Mouse (Mus musculus) embryonic facial prominence, embryonic 11.5 days (tissue): Measurements from ENCODE around the gene Plk5. TPM values are rescaled to one million over a fixed set of nuclear protein-coding genes. Genes with fewer than 3 reads are reported as not detected.
A peak's percentile ranks its signal among the peaks of the same experiment; 100 is the strongest.

Experiments used
- ATAC-seq: fragments of 200-750 bp; cut with Nextera tagmentation; replicated peaks from 2 replicates; pipeline ENCODE4 v1.8.0; 2017; ENCODE audit warnings: low read depth; ENCODE audit not compliant: insufficient number of reproducible peaks, low FRiP score, low TSS enrichment
- DNase-seq: peaks from one replicate; pipeline ENCODE4 v3.0.0-alpha.2; 2015; ENCODE audit warnings: low spot score
- H3K27ac ChIP-seq: fragments of 300-500 bp; sonication (generic); replicated peaks from 2 replicates; pipeline ENCODE4 v1.5.1; 2014; ENCODE audit warnings: mild to moderate bottlenecking, low read depth, low read length, control low read depth
- H3K27me3 ChIP-seq: fragments of 300-500 bp; sonication (generic); 2 replicates; pipeline ENCODE4 v1.6.1; 2014; ENCODE audit warnings: mild to moderate bottlenecking, low read length, moderate library complexity, mixed read lengths; ENCODE audit not compliant: control insufficient read depth, insufficient read depth
- H3K36me3 ChIP-seq: fragments of 300-500 bp; sonication (generic); replicated peaks from 2 replicates; pipeline ENCODE4 v1.6.1; 2014; ENCODE audit warnings: low read depth, mild to moderate bottlenecking, low read length, moderate library complexity, mixed read lengths; ENCODE audit not compliant: control insufficient read depth, insufficient read depth
- H3K4me1 ChIP-seq: fragments of 300-500 bp; sonication (generic); 2 replicates; pipeline ENCODE4 v1.6.1; 2014; ENCODE audit warnings: low read length, mixed read lengths; ENCODE audit not compliant: control insufficient read depth, insufficient read depth
- H3K4me2 ChIP-seq: fragments of 300-500 bp; sonication (generic); 2 replicates; pipeline ENCODE4 v1.6.1; 2014; ENCODE audit warnings: low read depth, mild to moderate bottlenecking, control low read depth, low read length, moderate library complexity
- H3K4me3 ChIP-seq: fragments of 300-500 bp; sonication (generic); 2 replicates; pipeline ENCODE4 v1.5.1; 2014; ENCODE audit warnings: low read depth, low read length, control low read depth
- H3K9ac ChIP-seq: fragments of 300-500 bp; sonication (generic); replicated peaks from 2 replicates; pipeline ENCODE4 v1.6.1; 2014; ENCODE audit warnings: mild to moderate bottlenecking, control low read depth, low read length
- H3K9me3 ChIP-seq: fragments of 300-500 bp; sonication (generic); replicated peaks from 2 replicates; pipeline ENCODE4 v1.6.1; 2016; ENCODE audit warnings: mild to moderate bottlenecking, low read length, inconsistent platforms, mixed read lengths; ENCODE audit not compliant: control insufficient read depth
- WGBS: fragments of 180-500 bp; shearing (Covaris S2); extraction: QIAGEN DNeasy Blood & Tissue Kit; methylation state at CpG from one replicate; pipeline ENCODE4 v1.1.7; 2014; 5-methylcytosine and 5-hydroxymethylcytosine counted together
- polyA plus RNA-seq: library from polyadenylated mRNA; unstranded; fragments of >200 nt; fragmentation: Nextera tagmentation; extraction: Ambion mirVana; gene quantifications from 2 replicates; pipeline ENCODE4 v1.2.1, GENCODE M21; 2014

Gene Plk5
- polyA plus RNA-seq, 1 experiment from 2014 or later, result 0.52 TPM

- Histone ChIP-seq H3K4me2 (peak within 1 kb of the TSS; percentile 93), H3K27ac (peak within 1 kb of the TSS; percentile 78), H3K4me1 (peaks cover 18% of the 10 kb centered on the region), H3K36me3 (peaks cover 17% of the 10 kb centered on the region), H3K9ac (peak within 1 kb of the TSS; percentile 97), H3K4me3 (peak within 1 kb of the TSS; percentile 99), H3K27me3 (no peaks in the 10 kb centered on the region), H3K9me3 (no peaks in the 10 kb centered on the region)
- 0% methylated on average over 24 of the region's 61 CpGs for WGBS
- DNase-seq, result peak; percentile 91
- ATAC-seq, result peak; percentile 29; the same call in 1 of the 2 replicates
These were observed 31.3 kb downstream of the Plk5 start, which contains the start of gene Mex3d for GRCm38 (mm10) chr10:80387522-80387959. TSS of gene Mex3d (minus strand) at chr10:80387659.

GRCm38 (mm10) chr10:80388731-80389130 lies 32.5 kb downstream of the Plk5 start:
- Histone ChIP-seq H3K4me2 (no peak overlapping the region), H3K4me1 (peaks cover 18% of the 10 kb centered on the region), H3K27ac (no peak overlapping the region), H3K9me3 (no peaks in the 10 kb centered on the region), H3K36me3 (peaks cover 25% of the 10 kb centered on the region), H3K9ac (peak overlapping the region; percentile 97; the same call in 1 of the 2 replicates), H3K27me3 (no peaks in the 10 kb centered on the region), H3K4me3 (no peak overlapping the region; the same call in 1 of the 2 replicates)
- no peak for ATAC-seq
- DNase-seq, result no peak
- WGBS, result 34% methylated on average over 2 of the region's 2 CpGs

GRCm38 (mm10) chr10:80389185-80389708 lies 33.0 kb downstream of the Plk5 start:
- peaks cover 30% of the 10 kb centered on the region for H3K36me3 ChIP-seq
- H3K4me2 ChIP-seq, result no peak overlapping the region
- H3K9ac ChIP-seq, result no peak overlapping the region
- no peaks in the 10 kb centered on the region for H3K27me3 ChIP-seq
- H3K4me1 ChIP-seq, result peaks cover 14% of the 10 kb centered on the region
- 80% methylated on average over 4 of the region's 4 CpGs for WGBS
- no peak for ATAC-seq
- H3K9me3 ChIP-seq, result no peaks in the 10 kb centered on the region
- no peak overlapping the region for H3K27ac ChIP-seq
- DNase-seq, result no peak
- no peak overlapping the region for H3K4me3 ChIP-seq

GRCm38 (mm10) chr10:80390697-80391096 lies 34.4 kb downstream of the Plk5 start:
- Histone ChIP-seq H3K4me1 (peaks cover 7% of the 10 kb centered on the region), H3K4me3 (no peak overlapping the region), H3K4me2 (no peak overlapping the region), H3K27me3 (no peaks in the 10 kb centered on the region), H3K9me3 (no peaks in the 10 kb centered on the region), H3K27ac (no peak overlapping the region), H3K36me3 (peaks cover 31% of the 10 kb centered on the region), H3K9ac (no peak overlapping the region)
- DNase-seq (no peak), ATAC-seq (no peak)
- 90% methylated on average over 9 of the region's 9 CpGs for WGBS

DNA sequence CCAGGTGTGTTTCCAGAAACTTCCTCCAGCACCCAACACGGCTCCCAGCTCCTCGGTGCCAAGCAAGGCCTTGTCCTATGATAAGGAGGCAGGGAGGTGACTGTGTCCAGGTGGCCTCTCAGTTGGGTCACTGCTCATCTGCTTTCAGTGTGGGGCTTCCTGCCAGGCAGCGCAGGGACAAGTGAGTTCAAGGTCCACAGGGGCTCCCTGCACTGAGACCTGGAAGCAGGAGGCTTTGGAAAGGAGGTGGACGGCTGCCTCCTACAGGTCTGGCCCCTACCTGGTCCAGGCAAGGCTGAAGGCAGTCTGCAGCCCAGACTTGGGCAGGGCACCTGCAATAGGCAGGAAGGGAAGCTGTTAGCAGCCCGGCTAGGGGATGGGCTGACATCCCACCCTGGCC lies 36.4 kb downstream of the Plk5 start:
- no peak overlapping the region for H3K4me3 ChIP-seq
- H3K27me3 ChIP-seq, result no peaks in the 10 kb centered on the region
- WGBS, result 87% methylated on average over 5 of the region's 5 CpGs
- DNase-seq (no peak), ATAC-seq (no peak)
- peaks cover 7% of the 10 kb centered on the region for H3K4me1 ChIP-seq
- no peak overlapping the region for H3K27ac ChIP-seq
- H3K36me3 ChIP-seq, result peaks cover 31% of the 10 kb centered on the region
- H3K4me2 ChIP-seq, result no peak overlapping the region
- no peaks in the 10 kb centered on the region for H3K9me3 ChIP-seq
- H3K9ac ChIP-seq, result no peak overlapping the region

GRCm38 (mm10) chr10:80395025-80395627 lies 38.9 kb downstream of the Plk5 start:
- Histone ChIP-seq H3K9me3 (no peaks in the 10 kb centered on the region), H3K27ac (no peak overlapping the region), H3K27me3 (no peaks in the 10 kb centered on the region), H3K36me3 (peaks cover 30% of the 10 kb centered on the region), H3K4me1 (no peaks in the 10 kb centered on the region; the same call in 1 of the 2 replicates), H3K4me3 (no peak overlapping the region), H3K4me2 (no peak overlapping the region), H3K9ac (no peak overlapping the region)
- DNase-seq, result no peak
- ATAC-seq, result no peak
- 93% methylated on average over 35 of the region's 35 CpGs for WGBS

DNA sequence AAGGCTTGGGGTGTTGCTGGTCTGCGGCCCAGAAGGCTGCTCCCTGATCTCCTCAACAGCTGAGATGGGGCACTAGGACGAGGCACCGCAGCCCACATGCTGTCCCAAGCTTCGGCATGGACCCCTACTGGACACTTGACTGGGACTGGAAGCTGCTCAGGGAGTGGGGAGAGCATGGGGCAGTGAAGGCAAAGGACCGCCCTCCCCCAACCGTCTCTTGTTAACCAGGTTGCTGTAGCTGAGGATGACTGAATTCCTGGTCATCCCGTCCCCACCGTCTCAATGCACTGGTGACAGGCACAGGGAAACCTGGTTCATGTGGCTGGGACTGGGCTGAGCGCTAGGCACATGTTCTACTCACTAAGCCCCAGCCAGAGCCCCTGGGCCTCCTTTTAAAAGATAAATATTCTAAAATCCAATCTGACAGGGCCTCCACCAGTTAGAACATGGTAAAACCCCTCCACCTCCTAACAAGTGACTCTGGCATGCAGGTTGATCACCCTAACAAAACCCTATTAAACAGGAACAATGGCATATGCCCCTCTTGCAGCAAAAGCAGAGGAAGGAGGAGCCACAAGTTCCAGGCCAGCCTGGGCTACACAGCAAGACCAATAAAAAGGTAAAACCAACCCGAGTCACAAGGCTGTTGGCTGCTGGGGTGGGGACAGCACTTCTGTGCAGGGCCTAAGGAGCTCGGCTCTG lies 40.7 kb downstream of the Plk5 start:
- Histone ChIP-seq H3K4me1 (no peaks in the 10 kb centered on the region; the same call in 1 of the 2 replicates), H3K36me3 (peaks cover 28% of the 10 kb centered on the region), H3K27ac (no peak overlapping the region), H3K9me3 (no peaks in the 10 kb centered on the region), H3K9ac (peak overlapping the region; percentile 96), H3K4me3 (peak overlapping the region; percentile 71), H3K27me3 (no peaks in the 10 kb centered on the region), H3K4me2 (peak overlapping the region; percentile 64)
- ATAC-seq, result no peak
- DNase-seq, result no peak
- 91% methylated on average over 11 of the region's 11 CpGs for WGBS
